Mouse (Mus musculus) fat pad, adult 2 months (tissue): Measurements from ENCODE around the gene Tacr2.

Source experiments
- DNase-seq: peaks from one replicate; pipeline ENCODE4 v3.0.0-alpha.2; 2011; ENCODE audit warnings: low read depth, low spot score; ENCODE audit errors: extremely low read depth

The Tacr2 gene

DNA sequence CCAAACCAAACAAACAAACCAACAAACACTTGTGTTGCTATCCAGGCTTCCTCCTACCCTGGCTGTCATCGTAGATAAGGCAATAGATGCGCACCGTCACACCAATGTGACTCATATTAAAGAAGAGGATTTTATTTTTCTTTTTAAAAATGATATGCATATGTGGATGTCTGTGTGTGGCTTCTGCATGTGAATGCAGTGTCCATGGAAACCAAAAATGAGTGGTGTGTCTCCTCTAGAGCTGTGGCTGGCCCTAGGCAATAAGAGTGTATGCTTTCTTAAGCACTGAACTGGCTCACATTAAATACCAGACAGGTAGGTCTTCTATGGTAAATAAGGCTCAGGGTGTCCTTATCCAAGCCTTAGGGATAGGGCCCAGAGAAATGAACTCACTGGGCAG is 13.6 kb upstream of the Tacr2 start:
- no peak for DNase-seq

DNA sequence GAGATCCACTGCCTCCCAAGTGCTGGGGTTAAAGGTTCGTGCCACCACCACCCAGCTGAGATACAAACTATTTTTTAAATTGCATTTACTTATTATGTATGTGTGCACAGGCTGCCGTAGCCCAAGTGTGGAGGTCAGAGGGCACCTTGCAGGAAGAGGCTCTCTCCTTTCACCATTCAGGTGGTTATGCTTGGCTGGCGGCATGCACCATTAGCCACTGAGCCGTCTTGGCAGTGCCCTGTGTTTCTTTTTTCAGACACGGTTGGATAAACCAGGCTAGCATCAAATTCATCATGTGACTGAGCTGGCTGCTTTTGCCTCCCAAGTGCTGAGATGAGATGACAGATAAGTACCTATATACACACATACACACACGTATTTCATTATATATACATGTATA is 13.0 kb upstream of the Tacr2 start:
- DNase-seq = no peak

DNA sequence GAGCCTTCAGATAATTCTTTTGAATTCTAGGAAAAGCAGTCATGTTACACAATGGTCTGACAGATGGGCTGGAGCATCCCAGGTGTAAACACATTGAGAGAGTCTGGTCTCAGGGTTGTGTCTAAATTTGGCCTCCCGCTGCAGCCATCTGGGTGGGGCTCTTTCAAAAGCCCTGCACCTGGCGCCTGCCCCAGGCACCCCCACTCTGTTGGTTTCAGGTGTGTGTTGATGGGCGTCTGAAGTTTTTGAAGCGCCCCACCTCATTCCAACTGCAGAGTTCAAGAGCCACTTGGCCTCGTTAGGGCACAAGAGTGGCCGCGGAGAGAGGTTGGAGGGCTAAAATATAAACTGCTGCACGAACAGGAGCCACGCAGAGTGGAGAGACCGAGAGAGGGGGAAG is 9.9 kb upstream of the Tacr2 start:
- no peak for DNase-seq

DNA sequence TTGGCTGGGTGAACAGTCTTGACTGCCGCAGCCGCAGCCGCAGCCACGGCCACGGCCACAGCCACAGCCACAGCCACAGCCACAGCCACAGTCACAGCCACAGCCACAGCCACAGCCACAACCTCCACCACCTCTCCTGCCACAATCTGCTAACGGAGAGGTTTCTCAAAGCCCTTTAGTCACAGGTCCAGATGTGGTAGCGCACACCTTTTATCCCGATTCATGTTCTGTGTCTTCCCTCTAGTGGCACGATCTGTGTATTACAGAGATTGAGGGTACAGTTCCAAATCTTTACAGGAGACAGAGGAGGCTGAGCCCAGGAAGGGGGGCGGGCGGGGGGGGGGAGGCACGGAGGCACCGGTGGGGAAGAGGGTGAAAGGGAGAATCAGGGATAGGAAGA is 9.3 kb upstream of the Tacr2 start:
- DNase-seq = no peak

DNA sequence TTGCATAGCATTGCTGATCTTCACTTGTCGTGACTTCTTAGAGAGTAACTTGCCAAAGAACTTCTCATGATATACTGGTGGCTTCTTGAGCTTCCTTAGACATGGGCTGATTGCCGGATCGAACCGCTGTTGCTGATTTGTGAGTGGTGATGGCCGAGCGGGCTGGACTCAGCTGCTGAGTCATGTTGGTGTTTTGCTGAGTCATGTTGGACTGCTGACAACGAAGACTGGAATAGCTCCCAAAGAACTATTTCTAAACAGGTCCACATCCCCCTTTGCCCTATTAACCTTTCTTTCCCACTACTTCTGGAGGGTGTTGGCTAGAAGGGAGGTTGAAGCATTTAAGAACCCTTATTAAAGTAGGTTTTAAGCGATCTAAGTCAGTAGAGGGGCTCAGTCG is 8.2 kb upstream of the Tacr2 start:
- no peak for DNase-seq

DNA sequence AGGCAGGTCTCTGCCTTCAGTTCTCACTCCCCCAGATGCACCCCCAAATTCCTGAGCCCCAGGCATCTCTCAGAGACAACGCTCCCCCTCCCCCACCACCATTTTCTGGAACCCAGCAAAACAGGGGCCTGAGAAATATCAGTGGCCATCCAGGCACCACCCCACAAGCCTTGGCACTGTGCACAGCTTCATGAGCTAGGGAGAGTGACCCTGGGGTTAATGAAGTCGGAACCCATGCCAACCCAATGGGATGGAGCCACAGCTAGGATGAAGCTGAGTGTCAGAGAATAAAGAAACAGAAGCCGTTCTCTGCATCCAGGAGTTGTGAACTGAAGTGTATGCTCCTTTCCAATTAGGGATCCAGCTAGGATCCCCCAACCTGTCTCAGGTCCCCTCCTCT is 5.1 kb upstream of the Tacr2 start:
- no peak for DNase-seq

DNA sequence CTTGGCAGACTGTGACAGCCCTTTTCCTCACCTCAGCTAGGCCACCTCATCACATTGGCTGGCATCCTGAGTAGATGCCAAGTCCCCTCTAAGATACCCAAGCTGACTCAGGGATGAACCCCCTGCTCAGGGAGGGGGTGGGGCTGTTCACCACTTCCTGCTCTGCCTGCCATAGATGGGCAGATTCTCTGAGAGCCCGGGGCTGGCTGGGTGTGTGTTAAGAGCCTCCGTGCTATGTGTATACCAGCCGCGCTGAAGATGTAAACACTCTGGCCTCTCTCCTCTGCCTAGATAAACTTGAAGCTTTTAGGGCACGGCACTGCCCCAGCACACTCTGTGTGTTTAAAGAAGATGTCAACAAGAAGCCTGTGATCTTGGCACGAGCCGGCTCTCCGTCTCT is 4.4 kb upstream of the Tacr2 start:
- DNase-seq = no peak

DNA sequence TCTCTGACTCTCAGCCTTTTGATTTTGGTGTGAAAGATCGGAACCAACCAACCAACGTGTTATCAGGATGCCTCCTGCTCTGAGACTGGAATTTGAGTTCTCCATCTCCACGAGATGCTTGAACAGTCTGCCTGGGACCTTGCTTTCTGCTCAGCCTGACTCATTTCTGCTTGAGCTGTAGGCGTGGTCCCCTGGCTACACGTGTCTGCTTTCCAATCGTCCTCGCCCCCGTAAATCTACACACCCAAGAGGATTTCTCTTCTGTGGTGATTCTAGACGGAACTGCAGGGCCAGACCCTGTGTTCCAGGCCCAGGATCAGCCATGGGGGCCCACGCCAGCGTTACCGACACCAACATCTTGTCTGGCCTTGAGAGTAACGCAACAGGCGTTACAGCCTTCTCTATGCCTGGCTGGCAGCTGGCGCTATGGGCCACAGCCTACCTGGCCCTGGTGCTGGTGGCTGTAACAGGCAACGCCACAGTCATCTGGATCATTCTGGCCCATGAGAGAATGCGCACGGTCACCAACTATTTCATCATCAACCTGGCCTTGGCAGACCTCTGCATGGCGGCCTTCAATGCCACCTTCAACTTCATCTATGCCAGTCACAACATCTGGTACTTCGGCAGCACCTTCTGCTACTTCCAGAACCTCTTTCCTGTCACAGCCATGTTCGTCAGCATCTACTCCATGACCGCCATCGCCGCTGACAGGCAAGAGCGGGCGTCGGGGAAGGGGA is 428 bp downstream of the Tacr2 start:
- DNase-seq = no peak

DNA sequence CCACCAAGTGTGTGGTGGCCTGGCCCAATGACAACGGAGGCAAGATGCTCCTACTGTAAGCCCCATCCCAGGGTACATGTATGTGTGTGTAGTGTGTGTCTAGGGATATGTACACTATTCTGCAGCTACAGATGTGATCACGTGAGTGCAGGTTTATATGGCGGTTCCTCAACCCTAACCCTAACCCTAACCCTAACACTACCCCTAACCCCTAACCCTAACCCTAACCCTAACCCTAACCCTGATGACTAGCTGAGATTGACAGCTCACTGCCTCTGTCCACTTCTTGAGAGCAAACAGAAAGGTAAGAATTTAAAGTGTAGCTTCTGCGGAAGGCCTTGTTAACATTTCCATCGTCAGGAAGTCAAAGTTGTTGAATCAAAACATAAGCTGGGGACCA is 6.1 kb downstream of the Tacr2 start:
- no peak for DNase-seq

DNA sequence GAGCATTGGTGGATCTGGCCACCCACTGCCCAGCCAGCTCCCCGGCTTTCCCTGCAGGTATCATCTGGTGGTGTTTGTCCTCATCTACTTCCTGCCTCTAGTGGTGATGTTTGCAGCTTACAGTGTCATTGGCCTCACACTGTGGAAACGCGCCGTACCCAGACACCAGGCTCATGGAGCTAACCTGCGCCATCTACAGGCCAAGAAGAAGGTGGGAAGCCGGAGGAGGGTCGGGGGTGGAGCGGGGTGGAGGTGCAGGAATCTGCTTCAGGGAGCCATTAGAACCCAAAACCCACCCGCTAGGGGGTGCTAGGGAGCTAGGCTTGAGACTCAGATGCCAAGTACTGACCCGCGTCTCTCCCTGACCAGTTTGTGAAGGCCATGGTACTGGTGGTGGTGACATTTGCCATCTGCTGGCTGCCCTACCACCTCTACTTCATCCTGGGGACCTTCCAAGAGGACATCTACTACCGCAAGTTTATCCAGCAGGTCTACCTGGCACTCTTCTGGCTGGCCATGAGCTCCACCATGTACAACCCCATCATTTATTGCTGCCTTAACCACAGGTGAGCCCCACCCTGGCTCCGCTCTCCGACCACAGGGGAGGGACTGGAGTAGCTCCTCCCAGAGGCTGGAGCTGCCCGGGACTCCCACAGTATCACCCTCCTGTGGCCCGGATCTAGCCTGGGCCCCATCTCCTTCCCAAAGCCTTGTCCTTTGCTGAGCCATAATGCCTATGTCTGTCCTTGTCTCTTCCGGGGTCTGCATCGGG is 9.1 kb downstream of the Tacr2 start:
- DNase-seq = no peak

DNA sequence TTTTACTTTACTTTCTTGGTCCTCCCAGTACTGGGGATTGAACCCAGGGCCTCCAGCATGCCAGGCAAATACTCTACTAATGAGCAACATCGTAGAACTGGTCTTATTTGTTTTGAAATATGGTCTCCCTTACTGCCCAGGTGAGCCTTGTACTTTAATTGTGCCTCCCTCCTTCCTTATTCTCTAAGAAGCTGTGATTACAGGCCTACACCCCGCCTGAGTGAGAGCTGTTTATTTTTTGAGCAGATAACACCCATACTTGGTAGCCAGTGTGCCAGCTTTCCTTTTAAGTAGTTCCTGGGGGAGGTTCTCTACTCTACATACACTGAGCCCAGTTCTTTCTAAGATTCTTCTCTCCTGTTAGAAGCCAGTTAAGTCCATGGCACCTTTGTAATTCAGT is 12.1 kb downstream of the Tacr2 start:
- DNase-seq = no peak

DNA sequence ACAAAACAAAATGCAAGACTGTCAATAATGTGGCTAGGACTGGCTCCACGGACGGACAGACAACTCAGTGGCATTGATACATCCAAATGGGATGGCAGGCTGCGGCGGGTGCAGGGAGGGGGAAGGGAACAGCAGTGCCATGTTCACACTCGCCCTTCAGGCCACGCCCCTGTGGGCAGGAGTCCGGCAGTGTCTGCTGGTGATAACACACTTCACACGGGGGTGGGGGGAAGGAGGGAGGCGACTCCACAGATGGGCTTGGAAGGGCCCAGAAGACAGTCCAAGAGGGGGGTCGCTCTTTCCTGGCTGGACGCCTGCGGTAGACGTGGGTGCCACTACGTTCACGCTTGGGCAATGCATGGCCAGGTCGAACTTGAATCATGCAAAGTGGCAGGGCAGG is 17.0 kb downstream of the Tacr2 start:
- no peak for DNase-seq

DNA sequence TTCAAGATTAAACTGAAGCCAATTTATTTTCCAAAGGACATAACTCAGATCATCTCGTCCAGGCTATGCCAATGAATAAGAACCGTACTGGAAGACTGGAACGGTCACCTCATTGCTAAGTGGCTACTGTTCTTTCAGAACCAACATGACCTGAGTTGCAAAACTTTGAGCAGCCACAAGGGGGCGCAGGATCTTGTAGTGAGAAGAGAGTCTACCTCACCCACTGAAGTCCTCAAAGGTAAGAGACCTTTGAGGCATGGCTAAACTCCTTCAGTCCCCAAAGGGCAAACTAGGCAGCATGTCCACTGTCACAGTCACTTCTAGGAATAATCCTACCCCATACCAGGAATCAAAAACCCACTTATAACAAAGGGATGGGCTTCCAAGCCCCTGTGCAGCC is 23.0 kb downstream of the Tacr2 start:
- no peak for DNase-seq

DNA sequence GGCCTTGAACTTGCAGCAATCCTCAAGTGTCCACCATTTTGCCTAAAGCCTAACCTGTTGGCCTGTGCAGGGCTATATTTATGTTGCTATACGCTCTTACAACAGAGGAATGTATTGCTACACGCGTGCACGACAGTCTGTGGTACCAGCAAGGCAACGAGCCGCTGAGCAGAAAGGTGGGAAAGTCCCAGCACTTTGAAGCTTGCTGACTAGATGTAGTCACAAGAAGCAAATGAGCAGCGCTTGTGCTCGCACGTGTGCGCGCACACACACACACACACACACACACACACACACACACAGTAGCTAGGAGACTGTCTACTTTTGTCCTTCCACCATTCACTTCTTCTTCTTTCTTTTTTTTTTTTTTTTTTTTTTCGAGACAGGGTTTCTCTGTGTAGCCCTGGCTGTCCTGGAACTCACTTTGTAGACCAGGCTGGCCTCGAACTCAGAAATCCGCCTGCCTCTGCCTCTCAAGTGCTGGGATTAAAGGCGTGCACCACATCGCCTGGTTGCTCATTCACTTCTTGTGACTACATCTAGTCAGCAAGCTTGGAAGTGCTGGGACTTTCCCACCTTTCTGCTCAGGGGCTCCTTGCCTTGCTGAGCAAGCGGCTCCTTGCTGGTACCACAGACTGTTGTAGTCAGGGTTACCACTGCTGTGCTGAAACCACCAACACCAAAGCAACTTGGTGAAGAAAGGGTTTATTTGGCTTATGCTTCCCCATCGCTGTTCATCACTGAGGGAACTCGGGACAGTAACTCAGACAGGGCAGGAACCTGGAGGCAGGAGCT is 25.5 kb downstream of the Tacr2 start:
- no peak for DNase-seq

DNA sequence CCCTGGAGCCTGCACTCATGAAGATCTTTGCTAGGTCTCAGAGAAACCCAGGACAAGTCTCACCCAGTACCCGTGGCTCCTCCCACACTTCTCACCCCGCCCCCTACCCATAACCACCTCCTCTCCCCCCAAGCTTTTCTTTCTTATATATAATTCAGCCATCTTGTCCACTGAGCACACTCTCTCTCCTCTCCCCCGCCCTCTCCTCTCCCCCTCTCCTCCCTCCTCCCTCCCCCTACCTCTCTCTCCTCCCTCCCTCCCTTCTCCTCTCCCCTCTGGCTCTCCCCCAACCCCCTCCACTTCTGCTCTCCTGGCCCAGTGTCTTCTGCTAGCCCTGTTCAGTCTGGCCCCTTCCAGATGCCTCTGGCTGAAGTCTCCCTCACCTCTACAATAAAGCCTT is 26.8 kb downstream of the Tacr2 start:
- no peak for DNase-seq

DNA sequence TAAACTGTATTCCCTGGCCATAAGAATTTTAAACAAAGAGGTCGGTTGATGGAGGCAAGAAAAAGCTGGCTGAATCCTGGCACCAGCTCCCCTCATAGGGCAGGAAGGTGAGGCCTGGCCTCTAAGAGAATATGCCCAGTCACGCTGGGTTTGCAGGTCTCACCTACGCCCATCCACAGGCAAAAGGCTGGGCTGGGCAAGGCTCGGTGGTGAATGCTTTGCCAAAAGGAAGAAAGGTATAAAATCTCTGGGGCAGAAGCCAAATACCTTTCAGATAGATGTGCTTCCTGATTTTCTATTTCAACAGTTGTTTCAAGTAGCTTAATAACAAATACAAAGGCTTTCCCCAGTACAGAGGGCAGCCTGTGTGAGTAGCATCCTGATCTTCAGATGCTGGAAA is 27.4 kb downstream of the Tacr2 start:
- peak; percentile 75 for DNase-seq

DNA sequence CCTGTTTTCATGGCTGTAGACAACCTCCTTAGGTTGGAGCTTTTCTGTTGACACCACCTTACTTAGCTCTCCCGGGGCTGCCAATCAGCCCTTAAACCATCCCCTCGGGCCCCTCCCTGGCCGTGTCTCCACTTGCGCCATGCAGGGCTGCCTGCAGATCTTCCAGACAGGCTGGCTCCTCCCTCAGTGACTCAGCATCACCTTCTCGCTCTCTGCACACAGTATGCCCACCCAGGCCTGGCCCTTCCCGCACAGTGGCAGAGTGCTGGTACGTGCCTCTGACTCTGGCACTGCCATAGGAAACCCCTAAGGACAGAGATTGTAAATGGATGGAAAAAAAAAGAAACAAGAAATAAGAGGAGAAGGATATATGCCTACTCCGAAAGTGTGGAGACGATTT is 30.5 kb downstream of the Tacr2 start:
- DNase-seq = no peak

DNA sequence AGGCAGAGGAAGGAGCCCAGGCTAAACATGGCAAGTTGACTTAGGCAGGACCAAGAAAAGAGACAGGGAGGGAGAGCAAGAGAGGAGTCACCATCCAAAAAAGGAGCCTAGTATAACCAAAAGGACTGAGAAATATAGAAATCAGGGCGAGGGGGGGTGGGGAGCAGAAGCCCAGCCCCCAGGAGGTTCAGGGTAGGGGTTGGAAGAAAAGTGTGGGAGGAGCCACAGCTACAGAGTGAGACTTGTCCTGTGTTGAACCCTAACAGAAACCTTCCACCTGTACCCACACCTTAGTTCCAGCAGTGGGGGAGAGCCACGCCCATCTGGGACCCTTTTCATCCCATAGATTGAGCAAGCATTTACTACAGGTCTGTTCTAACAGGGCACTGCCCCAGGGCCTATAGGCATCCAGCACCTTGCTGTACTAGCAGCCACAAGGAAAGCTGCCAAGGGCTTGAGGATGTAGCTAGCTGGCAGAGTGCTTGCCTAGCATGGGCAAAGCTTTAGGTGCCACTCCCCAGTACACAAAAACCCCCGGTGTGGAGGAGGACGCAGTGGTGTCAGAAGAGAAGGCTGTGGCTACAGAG is 31.1 kb downstream of the Tacr2 start:
- peak; percentile 84 for DNase-seq

DNA sequence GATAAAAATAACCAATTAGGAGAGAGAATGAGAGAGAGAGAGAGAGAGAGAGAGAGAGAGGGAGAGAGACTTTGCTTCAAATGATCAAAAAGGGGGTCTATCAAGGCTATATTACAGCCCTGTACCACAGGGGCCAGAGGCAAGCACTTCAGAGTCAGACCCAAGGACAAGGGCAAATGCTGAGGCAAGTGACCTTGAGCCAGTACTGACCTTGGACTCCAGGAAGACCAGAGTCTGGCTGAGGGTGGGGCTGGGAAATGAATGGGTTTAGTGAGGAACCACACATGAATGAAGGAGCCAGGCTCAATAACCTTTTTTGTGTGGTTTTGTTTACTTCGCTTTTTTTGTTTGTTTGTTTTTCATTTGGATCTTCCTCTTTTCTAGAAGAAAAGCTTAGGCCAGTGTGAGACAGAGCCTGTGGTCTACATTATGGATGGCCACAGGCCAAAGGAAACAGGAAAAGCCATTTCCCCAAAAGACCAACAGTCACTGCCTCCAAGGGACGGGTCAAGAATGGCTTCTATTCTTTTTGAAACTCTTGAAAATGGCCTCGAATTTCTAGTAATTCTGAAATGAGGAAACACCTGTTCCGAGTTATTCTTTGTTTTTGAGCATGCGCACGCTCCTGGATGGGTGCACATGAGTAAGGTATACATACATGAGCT is 35.4 kb downstream of the Tacr2 start:
- DNase-seq = no peak

DNA sequence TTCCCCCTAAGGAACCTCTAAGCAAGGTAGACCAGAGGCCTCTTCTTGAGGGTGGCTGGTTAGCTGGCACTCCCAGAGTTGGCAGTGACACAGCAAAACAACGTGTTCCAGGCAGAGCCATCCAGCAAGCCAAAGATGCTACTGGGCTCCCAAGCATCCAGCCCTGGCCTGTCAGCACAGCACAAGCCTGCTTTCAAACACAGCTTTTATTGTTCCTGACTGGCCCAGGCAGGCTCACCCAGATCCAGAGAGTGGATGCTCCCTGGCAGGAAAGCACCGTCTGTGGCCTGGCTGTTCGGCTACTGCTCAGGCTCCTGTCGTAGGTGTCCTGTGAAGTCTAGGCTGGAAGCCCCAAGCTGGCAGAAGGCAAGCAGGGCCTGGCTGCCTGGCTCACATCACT is 41.9 kb downstream of the Tacr2 start:
- DNase-seq = no peak
